Mouse (Mus musculus) liver, adult (tissue): Measurements from ENCODE around the gene Tnni1.

Source experiments
- GATA4 ChIP-seq: IDR thresholded peaks from 2 replicates; pipeline ENCODE4 v1.6.1; 2014; ENCODE audit warnings: mild to moderate bottlenecking, low read length; ENCODE audit not compliant: insufficient replicate concordance

The Tnni1 gene

GRCm38 (mm10) chr1:135761728-135762127 is 17.5 kb upstream of the Tnni1 start:
- TF ChIP-seq GATA4, result no peak

GRCm38 (mm10) chr1:135763503-135764205 is 15.6 kb upstream of the Tnni1 start:
- no peak for TF ChIP-seq GATA4

GRCm38 (mm10) chr1:135764206-135764528 is 15.1 kb upstream of the Tnni1 start:
- no peak for TF ChIP-seq GATA4

GRCm38 (mm10) chr1:135765645-135766591 is 13.3 kb upstream of the Tnni1 start, which contains the start of gene Phlda3:
Gene Phlda3, plus strand, starts transcription at chr1:135766119.
- no peak for TF ChIP-seq GATA4

DNA sequence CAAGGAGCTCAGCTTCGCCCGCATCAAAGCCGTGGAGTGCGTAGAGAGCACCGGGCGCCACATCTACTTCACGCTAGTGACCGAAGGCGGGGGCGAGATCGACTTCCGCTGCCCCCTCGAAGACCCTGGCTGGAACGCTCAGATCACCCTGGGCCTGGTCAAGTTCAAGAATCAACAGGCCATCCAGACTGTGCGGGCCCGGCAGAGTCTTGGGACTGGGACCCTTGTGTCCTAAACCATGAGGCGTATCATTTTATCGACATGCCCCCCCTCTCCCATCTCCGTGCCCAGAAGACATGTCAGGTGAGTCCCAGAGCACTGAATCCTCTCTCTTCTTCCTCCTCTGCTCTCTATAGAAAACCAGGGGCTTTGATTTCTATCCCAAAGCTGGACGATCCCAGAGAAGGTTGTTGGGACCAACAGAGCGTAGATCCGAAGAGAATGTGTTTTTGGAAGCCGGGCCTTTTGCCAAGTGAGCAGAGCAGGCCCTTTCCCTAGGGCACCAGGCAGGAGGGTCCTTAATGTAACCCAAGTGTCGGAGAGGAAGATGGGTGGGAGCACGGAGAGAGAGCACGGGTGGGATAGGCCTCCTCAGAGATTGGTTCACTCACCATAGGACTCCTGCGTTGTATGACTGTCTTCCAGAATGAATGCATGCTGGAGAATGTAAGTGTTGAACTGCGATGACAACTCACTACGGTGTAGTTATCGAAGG is 12.5 kb upstream of the Tnni1 start:
- no peak for TF ChIP-seq GATA4

- TF ChIP-seq GATA4, result no peak
Observed at GRCm38 (mm10) chr1:135767324-135767890, 11.8 kb upstream of the Tnni1 start.

GRCm38 (mm10) chr1:135768400-135768799 is 10.8 kb upstream of the Tnni1 start:
- TF ChIP-seq GATA4, result no peak

DNA sequence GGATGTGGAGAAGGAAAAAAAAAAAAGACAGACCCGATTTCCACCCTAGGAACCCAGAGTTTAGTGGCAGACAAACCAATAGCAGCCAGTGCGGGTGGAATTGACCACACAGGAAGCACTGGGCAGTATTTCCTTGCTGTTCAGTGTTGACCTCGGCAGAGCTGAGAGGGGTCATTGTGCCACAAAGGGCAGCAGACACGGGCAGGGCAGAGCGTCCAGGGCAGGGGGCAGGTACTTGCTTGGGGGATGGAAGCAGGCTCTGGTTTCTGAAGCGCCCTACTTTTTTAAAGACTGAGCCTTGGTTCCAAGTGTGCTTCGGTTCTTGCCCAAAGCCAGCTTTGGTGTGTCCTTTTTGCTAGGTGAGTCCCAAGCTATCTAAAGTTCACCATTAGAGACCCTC is 9.0 kb upstream of the Tnni1 start:
- no peak for TF ChIP-seq GATA4

DNA sequence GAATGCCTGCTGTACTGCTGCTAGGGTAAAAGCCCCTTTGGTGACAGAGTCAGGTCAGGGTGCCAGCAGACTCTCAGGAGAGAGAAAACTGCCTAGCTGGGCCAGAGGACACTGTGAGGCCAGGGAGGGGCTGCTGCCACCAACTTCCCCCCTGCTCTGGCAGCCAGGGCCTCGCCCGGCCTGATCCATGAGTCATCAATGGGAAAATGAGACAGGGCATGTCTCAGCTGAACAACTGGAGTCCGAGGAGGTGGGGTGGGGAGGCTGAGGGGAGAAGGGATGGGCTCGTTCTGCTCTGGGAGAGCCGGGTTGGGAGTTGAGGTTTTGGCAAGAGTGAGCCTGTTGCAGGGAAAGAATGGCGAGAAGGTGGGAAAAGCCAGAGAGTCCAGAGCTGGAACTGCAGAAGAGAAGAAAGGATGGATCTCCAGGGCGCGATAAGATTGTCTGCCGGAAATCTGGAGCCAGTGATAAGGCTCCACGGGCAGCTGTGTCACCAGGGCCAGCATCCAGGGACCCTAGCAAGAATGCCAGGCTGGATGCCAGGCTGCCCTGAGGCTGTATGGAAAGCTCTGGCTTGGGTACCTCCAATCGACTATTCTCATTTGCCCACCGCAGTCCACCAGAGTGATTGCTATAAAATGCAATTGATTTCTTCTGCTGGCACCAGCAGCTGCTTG is 8.2 kb upstream of the Tnni1 start:
- no peak for TF ChIP-seq GATA4

- TF ChIP-seq GATA4, result no peak
Observed at GRCm38 (mm10) chr1:135771573-135771970, 7.7 kb upstream of the Tnni1 start.

- TF ChIP-seq GATA4, result no peak
Observed at GRCm38 (mm10) chr1:135776596-135776995, 2.6 kb upstream of the Tnni1 start.

DNA sequence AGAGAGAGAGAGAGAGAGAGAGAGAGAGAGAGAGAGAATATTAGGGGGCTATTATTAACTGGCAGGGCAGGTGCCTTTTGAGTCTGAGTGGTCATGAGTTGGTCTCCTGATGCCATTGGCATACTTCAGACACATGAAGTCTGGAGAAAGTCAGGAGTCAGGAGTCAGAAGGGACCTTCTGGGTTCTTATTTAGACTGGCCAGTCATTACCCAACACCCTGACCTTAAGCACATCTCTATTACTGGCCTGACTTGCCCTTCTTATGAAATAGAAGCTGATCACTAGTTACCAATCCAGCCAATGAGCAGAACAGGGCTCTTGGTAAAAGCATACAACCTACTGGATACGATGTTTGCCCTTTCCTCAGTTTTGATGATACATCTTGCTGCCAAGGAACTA is 2.2 kb upstream of the Tnni1 start:
- TF ChIP-seq GATA4, result no peak

DNA sequence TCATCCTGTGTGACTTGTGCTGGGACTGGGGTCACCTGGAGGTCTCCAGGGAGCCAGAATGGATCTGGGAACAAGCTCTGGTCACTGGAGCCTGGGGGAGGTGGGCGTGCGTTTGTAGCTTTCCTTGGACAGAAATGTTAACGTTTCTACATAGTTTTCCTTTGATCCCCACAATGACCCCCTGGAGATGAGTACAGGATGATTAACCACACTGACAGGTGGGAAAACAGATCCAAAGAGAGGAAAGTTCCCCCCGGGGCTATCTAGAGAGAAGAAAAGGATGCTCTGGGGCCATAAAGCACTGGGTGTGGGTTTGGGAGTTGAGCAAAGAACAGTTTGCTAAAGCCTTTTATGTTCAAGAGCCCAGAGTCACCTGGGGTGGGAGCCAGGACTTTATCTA is 1.4 kb downstream of the Tnni1 start:
- TF ChIP-seq GATA4, result no peak

DNA sequence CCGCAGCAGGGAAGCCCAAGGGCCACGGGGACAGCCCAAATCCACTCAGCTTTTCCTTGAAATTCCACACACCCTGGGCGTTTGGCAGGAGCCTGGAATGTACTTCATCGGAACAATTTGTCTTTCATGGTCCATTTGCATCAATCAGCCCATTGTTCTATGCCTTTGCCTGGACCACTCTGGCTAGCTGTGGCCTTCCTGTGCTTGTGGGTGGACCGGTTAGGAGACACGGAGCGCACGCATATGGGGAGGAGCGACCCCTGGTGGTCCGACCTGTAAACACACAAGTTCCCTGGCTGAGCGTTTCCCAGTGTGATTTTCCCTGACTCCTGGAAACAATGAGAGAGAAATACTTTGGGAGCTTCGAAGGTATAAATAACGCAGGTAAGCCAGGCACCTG is 2.0 kb downstream of the Tnni1 start:
- TF ChIP-seq GATA4, result no peak

- no peak for TF ChIP-seq GATA4
Observed at GRCm38 (mm10) chr1:135782816-135783215, 3.6 kb downstream of the Tnni1 start.
